Mouse (Mus musculus) ES-E14 (cell line): ENCODE measurements at regions not wholly inside any gene's neighbourhood (a gene's known extent, or its start where the extent isn't known, plus 50 kb on each side); places are given as distances from the start of the nearest gene placed in this dataset.
"Not testable (repeated sequence)": the region's sequence is repeated elsewhere in the genome, so short reads cannot be mapped to it uniquely, and the experiment has no call there.

Source experiments
- DNase-seq: peaks from one replicate; pipeline ENCODE4 v3.0.0-alpha.2; 2013; ENCODE audit warnings: low read depth, low spot score
- H3K27ac ChIP-seq: 2 replicates; pipeline ENCODE4 v1.5.1; 2012; ENCODE audit warnings: low read depth, mild to moderate bottlenecking, low read length, moderate library complexity, mixed read lengths; ENCODE audit not compliant: poor library complexity, insufficient read depth, severe bottlenecking
- H3K36me3 ChIP-seq: 2 replicates; pipeline ENCODE4 v1.6.1; 2012; ENCODE audit warnings: mild to moderate bottlenecking, low read length, moderate library complexity, mixed read lengths; ENCODE audit not compliant: control insufficient read depth, poor library complexity, insufficient read depth, severe bottlenecking
- H3K4me1 ChIP-seq, 2 experiments: fragments of 150-350 bp in 1 of 2; sonication (generic) in 1 of 2; 2 replicates each; pipeline ENCODE4 v1.6.1; 2012; ENCODE audit warnings: low read length in 2 of 2, mild to moderate bottlenecking in 1 of 2, mixed read lengths in 1 of 2; ENCODE audit not compliant: control insufficient read depth in 2 of 2, insufficient read depth in 2 of 2, poor library complexity in 1 of 2
- H3K4me3 ChIP-seq, 2 experiments: fragments of 150-350 bp in 1 of 2; sonication (generic) in 1 of 2; 2 replicates each; pipeline ENCODE4 v1.5.1; 2012; ENCODE audit warnings: low read length in 2 of 2, low read depth in 1 of 2, mild to moderate bottlenecking in 1 of 2, mixed read lengths in 1 of 2; ENCODE audit not compliant: insufficient read depth in 1 of 2, poor library complexity in 1 of 2, severe bottlenecking in 1 of 2
- H3K9ac ChIP-seq: 2 replicates; pipeline ENCODE4 v1.6.1; 2012; ENCODE audit warnings: low read depth, mild to moderate bottlenecking, low read length, mixed read lengths; ENCODE audit not compliant: poor library complexity, insufficient read depth, severe bottlenecking
- H3K9me3 ChIP-seq: fragments of 150-350 bp; sonication (generic); 2 replicates; pipeline ENCODE4 v1.6.1; 2012; ENCODE audit warnings: low read depth, mild to moderate bottlenecking, low read length; ENCODE audit not compliant: control insufficient read depth, insufficient read depth
- CHD2 ChIP-seq: IDR thresholded peaks from 2 replicates; pipeline ENCODE4 v1.6.1; 2014; ENCODE audit warnings: mild to moderate bottlenecking, low read depth, low read length, inconsistent platforms
- HCFC1 ChIP-seq: IDR thresholded peaks from 2 replicates; pipeline ENCODE4 v1.6.1; 2012; ENCODE audit warnings: low read length, inconsistent platforms, borderline replicate concordance; ENCODE audit not compliant: insufficient read depth
- MAFK ChIP-seq: IDR thresholded peaks from 2 replicates; pipeline ENCODE4 v1.6.1; 2014; ENCODE audit warnings: mild to moderate bottlenecking, low read depth, low read length, inconsistent platforms; ENCODE audit not compliant: insufficient read depth
- ZC3H11A ChIP-seq: IDR thresholded peaks from 2 replicates; pipeline ENCODE4 v1.6.1; 2012; ENCODE audit warnings: low read depth, mild to moderate bottlenecking, inconsistent platforms, low read length, borderline replicate concordance
- ZNF384 ChIP-seq: IDR thresholded peaks from 2 replicates; pipeline ENCODE4 v1.6.1; 2012; ENCODE audit warnings: low read depth, low read length, inconsistent platforms
- in situ Hi-C, 2 experiments: fragments of 600-800 bp; cut with MboI; formaldehyde crosslinking; loops; one replicate each; pipeline ENCODE4 v1.15.1; 2025; ENCODE audit warnings: low sequenced_read_pairs in 2 of 2, inconsistent platforms in 1 of 2; ENCODE audit not compliant: unreplicated experiment in 2 of 2

DNA sequence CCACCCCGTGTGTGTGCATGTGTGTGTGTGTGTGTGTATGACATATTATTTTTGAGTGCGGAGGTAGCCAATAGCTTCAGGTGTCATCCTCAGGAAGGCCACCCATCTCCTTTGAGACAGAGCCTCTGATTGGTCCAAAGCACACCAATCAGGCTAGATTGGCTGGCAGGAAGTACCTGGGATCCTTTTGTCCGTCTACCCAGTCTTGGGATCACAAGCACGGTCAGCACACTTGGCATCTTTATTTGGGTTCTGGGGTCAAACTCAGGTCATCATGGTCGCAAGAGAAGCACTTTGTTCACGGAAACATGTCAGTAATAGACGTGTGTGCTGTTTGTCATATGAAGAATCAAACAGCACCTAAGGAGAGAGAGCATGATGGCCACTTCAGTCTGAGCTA lies 68.9 kb upstream of the Acpp start:
- no peak overlapping the region for H3K27ac ChIP-seq
- no peak for TF ChIP-seq CHD2
- TF ChIP-seq ZC3H11A = no peak
- TF ChIP-seq ZNF384 = no peak
- TF ChIP-seq MAFK = no peak
- TF ChIP-seq HCFC1 = no peak
- no peak overlapping the region for H3K9ac ChIP-seq
- H3K36me3 ChIP-seq = no peaks in the 10 kb centered on the region
- DNase-seq = no peak
- no peaks in the 10 kb centered on the region for H3K9me3 ChIP-seq
- H3K4me1 ChIP-seq = peaks cover 0 to 4% of the 10 kb centered on the region in 2 experiments; a peak in 1 of 4 replicates
- in situ Hi-C loops = no loop called here
- no peak overlapping the region for H3K4me3 ChIP-seq

DNA sequence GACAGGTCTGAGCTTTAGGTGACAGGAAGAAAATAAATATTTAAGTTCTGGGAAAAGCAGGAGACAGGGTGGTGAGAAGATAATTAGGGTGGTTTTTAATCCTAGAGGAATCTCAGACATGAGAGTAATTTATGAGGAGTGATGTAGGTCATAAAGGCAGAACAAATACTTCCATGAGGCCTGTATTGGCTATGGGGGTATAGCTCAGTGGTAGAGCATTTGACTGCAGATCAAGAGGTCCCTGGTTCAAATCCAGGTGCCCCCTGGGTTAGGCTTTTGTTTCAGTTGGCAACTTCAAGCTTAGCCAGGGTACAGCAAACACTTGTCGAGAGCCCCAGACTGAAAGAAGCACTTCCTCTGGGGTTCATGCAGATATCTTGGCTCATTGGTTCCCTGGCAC lies 66.3 kb upstream of the Acpp start:
- no peak overlapping the region for H3K4me3 ChIP-seq
- no peak overlapping the region for H3K27ac ChIP-seq
- TF ChIP-seq ZC3H11A (no peak), MAFK (no peak), CHD2 (no peak), HCFC1 (no peak), ZNF384 (no peak)
- no peaks in the 10 kb centered on the region for H3K36me3 ChIP-seq
- no peak for DNase-seq
- in situ Hi-C loops = no loop called here
- no peak overlapping the region for H3K9ac ChIP-seq
- peaks cover 0 to 6% of the 10 kb centered on the region in 2 experiments; a peak in 1 of 4 replicates for H3K4me1 ChIP-seq
- no peaks in the 10 kb centered on the region for H3K9me3 ChIP-seq

DNA sequence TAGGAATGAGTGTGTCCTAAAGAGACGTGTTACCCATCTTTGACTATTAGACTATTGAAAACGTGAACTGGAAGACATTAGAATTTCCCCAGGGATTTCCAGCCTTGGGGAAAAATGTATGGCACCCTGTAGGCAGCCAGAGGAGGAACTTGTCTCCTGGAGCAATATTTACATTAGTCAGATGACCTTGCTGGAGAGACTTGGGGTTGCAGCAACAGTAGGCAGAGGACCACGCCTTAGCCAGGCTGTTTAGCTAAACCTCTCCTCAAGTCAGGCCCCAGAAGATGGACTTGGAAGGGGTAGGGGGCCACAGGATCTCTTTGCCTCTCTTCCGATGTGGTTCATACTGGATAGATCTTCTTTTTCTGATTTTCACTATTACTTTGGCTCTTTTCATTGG lies 64.1 kb upstream of the Acpp start:
- H3K9me3 ChIP-seq = no peaks in the 10 kb centered on the region
- no peak overlapping the region for H3K27ac ChIP-seq
- no peaks in the 10 kb centered on the region for H3K36me3 ChIP-seq
- DNase-seq = no peak
- H3K4me1 ChIP-seq = peaks cover 0 to 5% of the 10 kb centered on the region in 2 experiments; a peak in 1 of 4 replicates
- TF ChIP-seq HCFC1 (no peak), MAFK (no peak), ZNF384 (no peak), ZC3H11A (no peak), CHD2 (no peak)
- no peak overlapping the region for H3K4me3 ChIP-seq
- in situ Hi-C loops = no loop called here
- H3K9ac ChIP-seq = no peak overlapping the region

DNA sequence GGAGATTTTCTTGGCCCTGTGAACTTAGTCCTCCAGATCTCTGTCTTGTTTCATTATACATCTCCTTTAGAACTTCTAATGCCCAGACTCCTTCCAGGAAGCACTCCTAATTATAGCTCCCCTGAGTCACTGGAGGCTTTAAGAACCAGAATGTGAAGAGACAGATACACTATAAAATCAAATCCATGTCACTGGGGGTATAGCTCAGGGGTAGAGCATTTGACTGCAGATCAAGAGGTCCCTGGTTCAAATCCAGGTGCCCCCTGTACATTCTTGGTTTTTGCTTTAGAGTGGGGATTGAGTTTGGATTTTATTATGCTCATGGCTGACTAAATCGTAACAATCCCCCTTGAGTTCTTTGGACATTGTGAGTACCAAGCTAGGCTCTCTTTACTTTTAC lies 62.4 kb upstream of the Acpp start:
- DNase-seq = no peak
- Histone ChIP-seq H3K4me1 (peaks cover 0 to 5% of the 10 kb centered on the region in 2 experiments; a peak in 1 of 4 replicates), H3K9me3 (no peaks in the 10 kb centered on the region), H3K4me3 (no peak overlapping the region), H3K36me3 (no peaks in the 10 kb centered on the region), H3K9ac (no peak overlapping the region), H3K27ac (no peak overlapping the region)
- TF ChIP-seq MAFK = no peak
- TF ChIP-seq ZC3H11A = no peak
- TF ChIP-seq HCFC1 = no peak
- no peak for TF ChIP-seq CHD2
- TF ChIP-seq ZNF384 = no peak
- in situ Hi-C loops = no loop called here

DNA sequence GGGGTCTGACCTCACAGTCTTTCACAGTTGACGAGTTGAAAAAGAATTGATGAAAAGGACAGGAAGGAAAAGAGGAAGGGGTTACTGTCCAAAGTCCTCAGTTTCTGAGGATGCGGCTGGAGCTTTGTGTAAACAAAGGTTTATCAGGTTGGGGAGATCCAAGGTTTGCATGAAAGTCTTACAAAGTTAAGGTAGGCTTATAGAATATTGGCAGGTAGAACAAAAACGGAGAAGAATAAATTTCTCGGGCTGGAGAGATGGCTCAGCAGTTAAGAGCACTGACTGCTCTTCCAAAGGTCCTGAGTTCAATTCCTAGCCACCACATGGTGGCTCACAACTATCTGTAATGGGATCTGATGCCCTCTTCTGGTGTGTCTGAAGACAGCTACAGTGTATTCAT lies 60.9 kb upstream of the Acpp start:
- H3K36me3 ChIP-seq, H3K27ac ChIP-seq, H3K4me3 ChIP-seq, DNase-seq, in situ Hi-C loops, H3K4me1 ChIP-seq, H3K9me3 ChIP-seq, H3K9ac ChIP-seq: not testable (repeated sequence)
